Mouse (Mus musculus) liver, adult (tissue): ENCODE data around the gene Gm10324.
"Not testable (repeated sequence)": the region's sequence is repeated elsewhere in the genome, so short reads cannot be mapped to it uniquely, and the experiment has no call there.

Source experiments
- GATA4 ChIP-seq: IDR thresholded peaks from 2 replicates; pipeline ENCODE4 v1.6.1; 2014; ENCODE audit warnings: mild to moderate bottlenecking, low read length; ENCODE audit not compliant: insufficient replicate concordance

The Gm10324 gene

DNA sequence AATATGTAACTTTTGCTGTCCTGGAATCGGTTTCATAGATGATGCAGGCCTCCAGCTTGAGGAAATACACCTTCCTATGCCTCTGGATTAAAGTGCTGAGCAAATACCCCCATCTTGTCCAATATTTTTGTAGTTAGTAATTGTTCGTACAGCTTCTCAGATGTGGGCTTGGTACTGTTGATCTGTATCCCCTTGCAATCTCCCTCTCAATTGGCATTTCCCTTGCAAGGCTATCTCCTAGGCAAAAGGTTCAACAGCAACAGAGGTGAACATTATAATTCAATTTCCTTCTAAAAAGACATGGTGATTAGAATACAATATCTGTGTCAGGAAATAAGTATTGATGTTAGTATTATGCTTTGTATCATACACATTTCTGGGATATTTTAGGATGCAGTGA lies at the start of gene Gm10324:
TSS of gene Gm10324 (plus strand) at position 301 of the 400 bp plus-strand sequence.
- TF ChIP-seq GATA4: not testable (repeated sequence)
